Mouse (Mus musculus) midbrain, embryonic 16.5 days (tissue): ENCODE data around the gene Inpp5b. TPM values are rescaled to one million over a fixed set of nuclear protein-coding genes. Genes with fewer than 3 reads are reported as not detected.
A peak's percentile ranks its signal among the peaks of the same experiment; 100 is the strongest.

Experiments
- ATAC-seq: fragments of 200-750 bp; cut with Nextera tagmentation; 2 replicates; pipeline ENCODE4 v1.8.0; 2017; ENCODE audit warnings: moderate TSS enrichment
- H3K27ac ChIP-seq: fragments of 300-500 bp; sonication (generic); 2 replicates; pipeline ENCODE4 v1.5.1; 2014; ENCODE audit warnings: mild to moderate bottlenecking, low read length, mixed read lengths
- H3K27me3 ChIP-seq: fragments of 300-500 bp; sonication (generic); 2 replicates; pipeline ENCODE4 v1.6.1; 2014; ENCODE audit warnings: low read depth, low read length, mixed read lengths; ENCODE audit not compliant: control insufficient read depth, insufficient read depth
- H3K36me3 ChIP-seq: fragments of 300-500 bp; sonication (generic); 2 replicates; pipeline ENCODE4 v1.6.1; 2014; ENCODE audit warnings: mild to moderate bottlenecking, low read length, moderate library complexity, mixed read lengths; ENCODE audit not compliant: control insufficient read depth, insufficient read depth
- H3K4me1 ChIP-seq: fragments of 300-500 bp; sonication (generic); 2 replicates; pipeline ENCODE4 v1.6.1; 2014; ENCODE audit warnings: mild to moderate bottlenecking, low read length, mixed read lengths; ENCODE audit not compliant: control insufficient read depth, insufficient read depth
- H3K4me2 ChIP-seq: fragments of 300-500 bp; sonication (generic); 2 replicates; pipeline ENCODE4 v1.6.1; 2014; ENCODE audit warnings: mild to moderate bottlenecking, low read length, mixed read lengths
- H3K4me3 ChIP-seq: fragments of 300-500 bp; sonication (generic); 2 replicates; pipeline ENCODE4 v1.5.1; 2014; ENCODE audit warnings: low read depth, mild to moderate bottlenecking, low read length, moderate library complexity, mixed read lengths
- H3K9ac ChIP-seq: fragments of 300-500 bp; sonication (generic); 2 replicates; pipeline ENCODE4 v1.6.1; 2014; ENCODE audit warnings: low read depth, low read length, mixed read lengths
- H3K9me3 ChIP-seq: fragments of 300-500 bp; sonication (generic); replicated peaks from 2 replicates; pipeline ENCODE4 v1.6.1; 2014; ENCODE audit warnings: mild to moderate bottlenecking, low read length, mixed read lengths; ENCODE audit not compliant: control insufficient read depth, poor library complexity, severe bottlenecking
- WGBS: fragments of 180-500 bp; shearing (Covaris S2); extraction: QIAGEN DNeasy Blood & Tissue Kit; methylation state at CpG from one replicate; pipeline ENCODE4 v1.1.7; 2014; 5-methylcytosine and 5-hydroxymethylcytosine counted together
- polyA plus RNA-seq: library from polyadenylated mRNA; unstranded; fragments of >200 nt; fragmentation: Nextera tagmentation; extraction: Ambion mirVana; gene quantifications from 2 replicates; pipeline ENCODE4 v1.2.1, GENCODE M21; 2015

The Inpp5b gene
- polyA plus RNA-seq: 24.4 and 26.6 TPM in 2 replicates

- peak; percentile 93 for ATAC-seq
- WGBS: 14% methylated on average over 25 of the region's 25 CpGs
- H3K27ac ChIP-seq: peak within 1 kb of the TSS; percentile 54; the same call in 1 of the 2 replicates
Measured at GRCm38 (mm10) chr4:124741376-124742343, at the start of gene Inpp5b. Gene Inpp5b (plus strand): TSS chr4:124741850.

GRCm38 (mm10) chr4:124692416-124692861 is 49.2 kb upstream of the Inpp5b start:
- Histone ChIP-seq H3K27me3 (peaks cover 4% of the 10 kb centered on the region), H3K27ac (no peak overlapping the region), H3K4me2 (peak overlapping the region; percentile 62), H3K36me3 (no peaks in the 10 kb centered on the region), H3K9me3 (no peaks in the 10 kb centered on the region), H3K9ac (peak overlapping the region; percentile 89), H3K4me1 (peaks cover 13% of the 10 kb centered on the region), H3K4me3 (peak overlapping the region; percentile 78)
- WGBS: 68% methylated on average over 3 of the region's 3 CpGs
- ATAC-seq: no peak

More at GRCm38 (mm10) chr4:124741376-124742343, at the start of gene Inpp5b:
- H3K4me3 ChIP-seq: peak within 1 kb of the TSS; percentile 70
- H3K27me3 ChIP-seq: no peaks in the 10 kb centered on the region
- peak within 1 kb of the TSS; percentile 86 for H3K9ac ChIP-seq
- peaks cover 9% of the 10 kb centered on the region for H3K36me3 ChIP-seq
- peak within 1 kb of the TSS; percentile 78 for H3K4me2 ChIP-seq
- H3K4me1 ChIP-seq: peaks cover 12% of the 10 kb centered on the region
- no peaks in the 10 kb centered on the region for H3K9me3 ChIP-seq

- Histone ChIP-seq H3K9ac (peak within 1 kb of the TSS; percentile 89), H3K4me3 (peak within 1 kb of the TSS; percentile 78), H3K27me3 (peaks cover 4% of the 10 kb centered on the region), H3K4me2 (peak within 1 kb of the TSS; percentile 62), H3K9me3 (no peaks in the 10 kb centered on the region), H3K4me1 (peaks cover 13% of the 10 kb centered on the region), H3K27ac (peak within 1 kb of the TSS; percentile 44), H3K36me3 (no peaks in the 10 kb centered on the region)
- ATAC-seq: peak; percentile 98
- WGBS: under 1% methylated on average over 39 of the region's 43 CpGs
Measured at GRCm38 (mm10) chr4:124693135-124693894, 48.3 kb upstream of the Inpp5b start, which contains the start of gene Utp11. Gene Utp11 (minus strand): TSS chr4:124693600.

- ATAC-seq: no peak
- Histone ChIP-seq H3K9ac (no peak overlapping the region), H3K27me3 (peaks cover 4% of the 10 kb centered on the region), H3K9me3 (no peaks in the 10 kb centered on the region), H3K4me2 (no peak overlapping the region), H3K27ac (no peak overlapping the region), H3K4me3 (no peak overlapping the region), H3K36me3 (no peaks in the 10 kb centered on the region), H3K4me1 (peaks cover 13% of the 10 kb centered on the region)
- 83% methylated on average over 2 of the region's 2 CpGs for WGBS
Measured at GRCm38 (mm10) chr4:124694572-124694971, 47.1 kb upstream of the Inpp5b start.

GRCm38 (mm10) chr4:124695786-124696516 is 45.7 kb upstream of the Inpp5b start:
- no peaks in the 10 kb centered on the region for H3K36me3 ChIP-seq
- H3K4me1 ChIP-seq: peaks cover 20% of the 10 kb centered on the region
- H3K27ac ChIP-seq: no peak overlapping the region
- H3K27me3 ChIP-seq: peaks cover 4% of the 10 kb centered on the region
- H3K4me2 ChIP-seq: no peak overlapping the region
- WGBS: 17% methylated on average over 18 of the region's 18 CpGs
- no peak overlapping the region for H3K4me3 ChIP-seq
- no peaks in the 10 kb centered on the region for H3K9me3 ChIP-seq
- no peak overlapping the region for H3K9ac ChIP-seq
- no peak for ATAC-seq

GRCm38 (mm10) chr4:124699791-124700190 is 41.9 kb upstream of the Inpp5b start:
- Histone ChIP-seq H3K9me3 (no peaks in the 10 kb centered on the region), H3K4me3 (peak overlapping the region; percentile 67; the same call in 1 of the 2 replicates), H3K36me3 (no peaks in the 10 kb centered on the region), H3K27me3 (peaks cover 9% of the 10 kb centered on the region), H3K4me1 (peaks cover 20% of the 10 kb centered on the region), H3K27ac (no peak overlapping the region), H3K9ac (no peak overlapping the region), H3K4me2 (peak overlapping the region; percentile 98)
- no peak for ATAC-seq
- WGBS: 3% methylated on average over 6 of the region's 6 CpGs

GRCm38 (mm10) chr4:124700248-124700971 is 41.2 kb upstream of the Inpp5b start, which contains the start of gene Fhl3:
Gene Fhl3 (plus strand): TSS chr4:124700701.
- Histone ChIP-seq H3K27ac (no peak within 1 kb of the TSS), H3K9ac (peak within 1 kb of the TSS; percentile 76), H3K36me3 (no peaks in the 10 kb centered on the region), H3K9me3 (no peaks in the 10 kb centered on the region), H3K27me3 (peaks cover 9% of the 10 kb centered on the region), H3K4me3 (peak within 1 kb of the TSS; percentile 67), H3K4me2 (peak within 1 kb of the TSS; percentile 98), H3K4me1 (peaks cover 20% of the 10 kb centered on the region)
- ATAC-seq: peak; percentile 40; the same call in 1 of the 2 replicates
- under 1% methylated on average over 38 of the region's 59 CpGs for WGBS
